Mouse (Mus musculus): ENCODE results near the gene Man2a2. TPM values are rescaled to one million over a fixed set of nuclear protein-coding genes. Genes with fewer than 3 reads are reported as not detected.

Gene Man2a2
- polyA plus RNA-seq, 1 experiment = 40.4 TPM

GRCm38 (mm10) chr7:80358039-80358438, 13.1 kb downstream of the Man2a2 start:
- DNase-seq = no peak

GRCm38 (mm10) chr7:80357156-80357555, 14.0 kb downstream of the Man2a2 start:
- Histone ChIP-seq H3K4me1 (ENCODE audit: control insufficient read depth, insufficient read depth, low read length) (no peaks in the 10 kb centered on the region), H3K27ac (ENCODE audit: insufficient read depth, low read depth, low read length) (no peak overlapping the region), H3K27me3 (replicated peaks; ENCODE audit: control insufficient read depth, insufficient read depth, low read length) (no peaks in the 10 kb centered on the region), H3K4me3 (ENCODE audit: insufficient read depth, low read depth, low read length) (no peak overlapping the region), H3K36me3 (ENCODE audit: control insufficient read depth, insufficient read depth, low read length) (no peaks in the 10 kb centered on the region)
- TF ChIP-seq POLR2A (IDR thresholded peaks at IDR 0.05; ENCODE audit: low read depth, low read length) = no peak
- TF ChIP-seq CTCF (conservative IDR thresholded peaks at IDR 0.05; ENCODE audit: insufficient read depth, insufficient read length, low read depth, low read length) = no peak
- 64% methylated on average over 8 of the region's 8 CpGs for WGBS
- DNase-seq = no peak

More at GRCm38 (mm10) chr7:80358039-80358438, 13.1 kb downstream of the Man2a2 start:
- no peak overlapping the region for H3K4me3 ChIP-seq (ENCODE audit: insufficient read depth, low read depth, low read length)
- H3K36me3 ChIP-seq (ENCODE audit: control insufficient read depth, insufficient read depth, low read length) = no peaks in the 10 kb centered on the region
- 79% methylated on average over 4 of the region's 4 CpGs for WGBS
- TF ChIP-seq CTCF (conservative IDR thresholded peaks at IDR 0.05; ENCODE audit: insufficient read depth, insufficient read length, low read depth, low read length) = no peak
- TF ChIP-seq POLR2A (IDR thresholded peaks at IDR 0.05; ENCODE audit: low read depth, low read length) = no peak
- no peaks in the 10 kb centered on the region for H3K27me3 ChIP-seq (replicated peaks; ENCODE audit: control insufficient read depth, insufficient read depth, low read length)
- no peak overlapping the region for H3K27ac ChIP-seq (ENCODE audit: insufficient read depth, low read depth, low read length)
- no peaks in the 10 kb centered on the region for H3K4me1 ChIP-seq (ENCODE audit: control insufficient read depth, insufficient read depth, low read length)

GRCm38 (mm10) chr7:80356351-80356750, 14.8 kb downstream of the Man2a2 start:
- Histone ChIP-seq H3K4me1 (ENCODE audit: control insufficient read depth, insufficient read depth, low read length) (no peaks in the 10 kb centered on the region), H3K27me3 (replicated peaks; ENCODE audit: control insufficient read depth, insufficient read depth, low read length) (no peaks in the 10 kb centered on the region), H3K36me3 (ENCODE audit: control insufficient read depth, insufficient read depth, low read length) (no peaks in the 10 kb centered on the region), H3K4me3 (ENCODE audit: insufficient read depth, low read depth, low read length) (no peak overlapping the region), H3K27ac (ENCODE audit: insufficient read depth, low read depth, low read length) (no peak overlapping the region)
- no peak for TF ChIP-seq POLR2A (IDR thresholded peaks at IDR 0.05; ENCODE audit: low read depth, low read length)
- no peak for TF ChIP-seq CTCF (conservative IDR thresholded peaks at IDR 0.05; ENCODE audit: insufficient read depth, insufficient read length, low read depth, low read length)
- 92% methylated on average over 13 of the region's 13 CpGs for WGBS
- no peak for DNase-seq

GRCm38 (mm10) chr7:80352920-80353319, 18.3 kb downstream of the Man2a2 start:
- Histone ChIP-seq H3K27ac (ENCODE audit: insufficient read depth, low read depth, low read length) (no peak overlapping the region), H3K4me1 (ENCODE audit: control insufficient read depth, insufficient read depth, low read length) (no peaks in the 10 kb centered on the region), H3K36me3 (ENCODE audit: control insufficient read depth, insufficient read depth, low read length) (no peaks in the 10 kb centered on the region), H3K4me3 (ENCODE audit: insufficient read depth, low read depth, low read length) (no peak overlapping the region), H3K27me3 (replicated peaks; ENCODE audit: control insufficient read depth, insufficient read depth, low read length) (no peaks in the 10 kb centered on the region)
- WGBS = 92% methylated on average over 8 of the region's 8 CpGs
- DNase-seq = no peak
- TF ChIP-seq POLR2A (IDR thresholded peaks at IDR 0.05; ENCODE audit: low read depth, low read length) = no peak
- no peak for TF ChIP-seq CTCF (conservative IDR thresholded peaks at IDR 0.05; ENCODE audit: insufficient read depth, insufficient read length, low read depth, low read length)

- no peaks in the 10 kb centered on the region for H3K27me3 ChIP-seq (replicated peaks; ENCODE audit: control insufficient read depth, insufficient read depth, low read length)
- TF ChIP-seq CTCF (conservative IDR thresholded peaks at IDR 0.05; ENCODE audit: insufficient read depth, insufficient read length, low read depth, low read length) (no peak), POLR2A (IDR thresholded peaks at IDR 0.05; ENCODE audit: low read depth, low read length) (no peak)
- H3K4me3 ChIP-seq (ENCODE audit: insufficient read depth, low read depth, low read length) = no peak overlapping the region
- no peak overlapping the region for H3K27ac ChIP-seq (ENCODE audit: insufficient read depth, low read depth, low read length)
- 85% methylated on average over 2 of the region's 2 CpGs for WGBS
- H3K4me1 ChIP-seq (ENCODE audit: control insufficient read depth, insufficient read depth, low read length) = no peaks in the 10 kb centered on the region
- no peak for DNase-seq
- H3K36me3 ChIP-seq (ENCODE audit: control insufficient read depth, insufficient read depth, low read length) = no peaks in the 10 kb centered on the region
These were observed 20.4 kb downstream of the Man2a2 start for GRCm38 (mm10) chr7:80350808-80351207.

GRCm38 (mm10) chr7:80347670-80348586, 23.2 kb downstream of the Man2a2 start:
- Histone ChIP-seq H3K4me1 (ENCODE audit: control insufficient read depth, insufficient read depth, low read length) (0 out of 2 replicates have a peak, but pooled peaks cover 5% of the 10 kb centered on the region), H3K36me3 (ENCODE audit: control insufficient read depth, insufficient read depth, low read length) (no peaks in the 10 kb centered on the region), H3K4me3 (ENCODE audit: insufficient read depth, low read depth, low read length) (no peak overlapping the region), H3K27me3 (replicated peaks; ENCODE audit: control insufficient read depth, insufficient read depth, low read length) (no peaks in the 10 kb centered on the region), H3K27ac (ENCODE audit: insufficient read depth, low read depth, low read length) (no peak overlapping the region)
- no peak for DNase-seq
- WGBS = 61% methylated on average over 13 of the region's 13 CpGs
- TF ChIP-seq CTCF (conservative IDR thresholded peaks at IDR 0.05; ENCODE audit: insufficient read depth, insufficient read length, low read depth, low read length) = no peak
- TF ChIP-seq POLR2A (IDR thresholded peaks at IDR 0.05; ENCODE audit: low read depth, low read length) = no peak

GRCm38 (mm10) chr7:80346830-80347229, 24.3 kb downstream of the Man2a2 start:
- H3K27me3 ChIP-seq (replicated peaks; ENCODE audit: control insufficient read depth, insufficient read depth, low read length) = no peaks in the 10 kb centered on the region
- 73% methylated on average over 5 of the region's 5 CpGs for WGBS
- no peak for DNase-seq
- H3K27ac ChIP-seq (ENCODE audit: insufficient read depth, low read depth, low read length) = no peak overlapping the region
- no peaks in the 10 kb centered on the region for H3K36me3 ChIP-seq (ENCODE audit: control insufficient read depth, insufficient read depth, low read length)
- H3K4me1 ChIP-seq (ENCODE audit: control insufficient read depth, insufficient read depth, low read length) = 0 out of 2 replicates have a peak, but pooled peaks cover 5% of the 10 kb centered on the region
- TF ChIP-seq CTCF (conservative IDR thresholded peaks at IDR 0.05; ENCODE audit: insufficient read depth, insufficient read length, low read depth, low read length) (no peak), POLR2A (IDR thresholded peaks at IDR 0.05; ENCODE audit: low read depth, low read length) (no peak)
- H3K4me3 ChIP-seq (ENCODE audit: insufficient read depth, low read depth, low read length) = no peak overlapping the region
